Mouse (Mus musculus) frontal cortex, postnatal 14 days (tissue): ENCODE measurements around the gene Smarce1.

ENCODE experiments used
- DNase-seq, 2 experiments: peaks; one replicate each; pipeline ENCODE4 v3.0.0; 2022; ENCODE audit warnings: low spot score in 2 of 2

Gene Smarce1

DNA sequence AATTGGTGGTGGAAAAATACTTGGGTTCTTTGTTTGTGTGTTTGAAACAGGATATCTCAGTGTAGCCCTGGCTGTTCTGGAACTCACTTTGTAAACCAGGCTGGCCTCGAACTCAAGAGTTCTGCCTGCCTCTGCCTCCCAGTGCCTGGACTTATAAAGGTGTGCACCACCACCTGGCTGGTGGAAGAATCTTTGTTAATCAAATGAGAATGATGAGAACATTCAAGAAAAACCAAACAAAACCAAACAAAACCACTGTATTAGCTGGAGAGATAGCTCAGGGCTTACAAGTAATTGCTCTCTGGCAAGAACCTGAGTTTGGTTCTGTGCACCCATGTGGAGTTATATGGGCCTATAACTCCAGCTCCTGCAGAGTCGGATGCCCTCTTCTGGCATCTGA is 61.4 kb downstream of the Smarce1 start:
- DNase-seq: no peak

DNA sequence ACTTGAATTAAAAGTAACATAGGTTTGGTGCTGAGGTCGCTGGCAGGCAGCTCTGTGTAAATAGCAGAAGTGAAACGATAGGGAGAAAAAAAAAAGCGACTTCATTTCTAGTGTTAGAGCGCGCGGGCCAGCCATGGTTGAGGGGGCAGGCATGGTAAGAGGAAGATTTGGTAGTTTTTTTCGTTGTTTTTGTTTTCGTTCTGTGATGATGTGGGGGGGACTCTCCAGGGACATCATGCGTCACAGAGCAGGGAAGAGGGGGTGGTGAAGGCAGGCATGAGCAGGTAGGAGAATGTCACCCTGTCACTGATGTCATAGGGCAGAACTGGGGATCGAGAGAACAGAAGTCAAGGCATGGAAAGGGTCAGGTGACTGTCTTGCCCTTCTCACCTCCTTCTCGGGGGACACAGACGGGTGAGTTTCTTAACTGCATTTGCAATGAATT is 62.8 kb downstream of the Smarce1 start:
- no peak for DNase-seq

DNA sequence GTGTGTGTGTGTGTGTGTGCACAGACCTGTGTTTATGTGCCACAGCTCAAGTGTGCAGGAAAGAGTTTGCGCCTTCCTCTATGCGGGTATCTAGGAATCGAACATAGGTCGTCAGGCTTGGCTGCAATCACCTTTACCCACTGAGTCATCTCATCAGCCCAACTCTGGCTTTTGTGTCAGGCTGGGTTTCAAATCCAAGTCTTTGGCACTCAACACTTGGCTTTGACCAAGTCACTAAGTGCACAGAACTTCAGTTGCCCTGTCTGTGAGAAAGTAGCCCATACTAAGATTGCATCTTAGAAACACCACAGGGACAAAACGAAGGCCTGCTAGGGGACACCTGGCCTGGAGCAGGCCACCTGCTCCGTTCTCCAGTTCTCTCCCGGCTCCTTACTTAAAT is 63.2 kb downstream of the Smarce1 start:
- DNase-seq: no peak

DNA sequence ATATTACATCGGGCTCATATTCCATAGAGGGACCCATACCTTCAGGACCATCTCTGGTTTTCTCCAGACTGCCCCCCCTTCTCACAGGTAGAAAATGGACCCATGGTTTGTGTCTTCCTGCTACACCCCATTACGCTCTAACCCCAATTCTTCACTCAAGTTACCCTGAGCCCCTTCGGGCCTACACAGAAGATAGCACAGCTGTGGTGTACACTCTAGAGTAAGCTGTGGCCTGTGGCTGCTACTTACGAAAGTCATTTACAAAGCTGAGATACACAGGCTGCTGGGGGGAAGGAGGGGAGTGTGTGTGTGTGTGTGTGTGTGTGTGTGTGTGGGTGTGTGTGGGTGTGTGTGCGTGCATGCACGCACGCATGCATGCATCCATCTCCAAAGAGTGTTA is 64.6 kb downstream of the Smarce1 start:
- DNase-seq: no peak

GRCm38 (mm10) chr11:99165031-99165752 is 65.6 kb downstream of the Smarce1 start:
- no peak for DNase-seq

DNA sequence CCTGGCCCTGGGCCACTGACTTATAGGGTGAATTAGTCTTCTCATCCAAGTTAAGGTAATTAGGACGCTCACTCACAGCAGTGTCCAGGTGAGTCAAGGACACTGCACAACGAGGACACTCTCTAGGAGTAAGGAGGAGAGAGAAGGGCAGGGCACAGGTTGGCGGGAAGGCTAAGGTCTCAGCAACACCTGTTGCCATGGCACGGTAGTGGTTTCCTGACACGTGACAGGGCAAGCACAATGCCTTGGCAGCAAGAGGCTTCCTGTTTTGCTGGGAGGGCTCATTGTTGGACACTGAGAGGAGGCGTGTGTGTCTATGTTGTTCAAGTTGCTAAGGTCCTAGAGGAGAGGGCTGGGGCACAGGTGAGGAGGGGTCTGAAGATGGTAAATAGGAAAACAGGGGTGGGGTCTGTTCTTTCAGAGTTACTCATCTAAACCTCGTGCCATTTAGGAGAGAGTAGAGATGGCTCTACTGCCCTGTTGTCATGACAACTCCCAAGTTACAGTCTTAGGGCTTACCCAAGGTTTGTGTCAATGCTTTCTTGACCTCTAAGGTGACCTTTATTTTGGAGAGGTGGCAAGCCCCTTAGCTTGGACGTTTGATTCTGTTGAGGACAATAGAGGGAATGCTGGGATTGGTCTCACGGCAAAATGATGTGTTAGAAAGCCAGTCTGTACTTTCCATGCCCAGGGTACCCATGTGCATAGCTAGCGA is 67.7 kb downstream of the Smarce1 start:
- no peak for DNase-seq

- no peak for DNase-seq
These were observed 69.2 kb downstream of the Smarce1 start for GRCm38 (mm10) chr11:99161648-99162047.

DNA sequence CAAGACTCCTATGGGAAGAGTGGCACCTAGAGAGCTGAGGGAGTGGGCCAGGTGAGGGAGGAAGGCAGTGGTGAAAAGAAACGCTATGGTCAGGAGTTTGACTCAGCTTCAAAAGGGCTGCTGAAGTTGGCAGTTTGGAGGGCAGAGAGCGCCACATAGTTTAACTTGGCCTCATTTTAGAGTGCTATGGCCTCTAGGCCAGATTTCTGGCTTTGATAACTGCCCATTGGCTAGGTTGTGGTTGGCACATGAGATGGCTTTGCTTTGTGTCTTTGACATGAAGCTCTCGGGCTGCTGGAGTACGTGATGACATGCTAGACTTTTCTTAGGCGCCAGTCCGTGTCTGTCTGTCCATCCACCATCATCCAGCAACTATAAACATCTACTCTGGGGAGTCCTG is 70.6 kb downstream of the Smarce1 start:
- no peak for DNase-seq
